Mouse (Mus musculus) small intestine, adult 2 months (tissue): ENCODE results near the gene Vmn1r5.

ENCODE experiments used
- CTCF ChIP-seq: fragments of 200-500 bp; IDR thresholded peaks from 2 replicates; pipeline ENCODE4 v1.5.1; 2012; ENCODE audit warnings: low read depth, mild to moderate bottlenecking, control low read depth, inconsistent platforms, low read length, moderate library complexity, mixed read lengths; ENCODE audit not compliant: insufficient replicate concordance, insufficient read length; ENCODE audit errors: extremely low read depth
- POLR2A ChIP-seq: fragments of 200-500 bp; IDR thresholded peaks from 2 replicates; pipeline ENCODE4 v1.6.1; 2012; ENCODE audit warnings: low read depth, mild to moderate bottlenecking, control low read depth, inconsistent platforms, low read length, moderate library complexity

DNA sequence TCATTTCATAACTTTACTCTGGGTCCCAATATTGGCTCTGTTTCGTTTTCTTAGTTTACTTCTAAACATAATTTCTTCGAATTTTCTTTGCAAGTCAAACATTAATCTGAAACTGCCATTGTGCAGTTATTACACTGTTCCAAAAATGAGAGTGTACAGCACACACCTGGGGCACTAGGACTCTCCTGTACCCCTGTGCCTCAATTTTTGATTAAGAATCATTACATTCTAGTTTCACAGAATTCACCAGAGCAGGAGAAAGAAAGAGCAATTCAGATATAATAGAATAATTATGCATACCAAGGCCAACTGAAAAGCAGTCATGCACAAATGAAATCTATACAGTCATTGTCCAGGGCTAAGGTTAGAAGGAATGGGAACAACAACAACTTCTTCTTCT is 37.6 kb upstream of the Vmn1r5 start:
- TF ChIP-seq POLR2A: no peak
- no peak for TF ChIP-seq CTCF
